Mouse (Mus musculus) erythroblast, embryonic 14.5 days (primary cell): ENCODE measurements around the gene Cdc27.

Source experiments
- GATA1 ChIP-seq: IDR thresholded peaks from 2 replicates; pipeline ENCODE4 v1.6.1; 2012; ENCODE audit warnings: low read length, inconsistent platforms, mixed read lengths
- TAL1 ChIP-seq: IDR thresholded peaks from 3 replicates; pipeline ENCODE4 v1.6.1; 2012; ENCODE audit warnings: low read length, inconsistent platforms, mixed read lengths

- no peak for TF ChIP-seq GATA1
- no peak for TF ChIP-seq TAL1
Observed at GRCm38 (mm10) chr11:104579575-104579974, 29.2 kb upstream of the Cdc27 start.
